Mouse (Mus musculus) liver, postnatal 0 days (tissue): ENCODE data around the gene Qrich2. TPM values are rescaled to one million over a fixed set of nuclear protein-coding genes. Genes with fewer than 3 reads are reported as not detected.
A peak's percentile ranks its signal among the peaks of the same experiment; 100 is the strongest.

Source experiments
- ATAC-seq: fragments of 200-750 bp; cut with Nextera tagmentation; 2 replicates; pipeline ENCODE4 v1.8.0; 2017; ENCODE audit warnings: mild to moderate bottlenecking, moderate library complexity
- DNase-seq: peaks from one replicate; pipeline ENCODE4 v3.0.0-alpha.2; 2016
- H3K27ac ChIP-seq: fragments of 300-500 bp; sonication (generic); 2 replicates; pipeline ENCODE4 v1.5.1; 2014; ENCODE audit warnings: antibody characterized with exemption, moderate library complexity, mild to moderate bottlenecking, low read depth
- H3K27me3 ChIP-seq: fragments of 300-500 bp; sonication (generic); 2 replicates; pipeline ENCODE4 v1.6.1; 2014; ENCODE audit warnings: low read length, control low read depth, mixed read lengths; ENCODE audit not compliant: insufficient read depth
- H3K36me3 ChIP-seq: fragments of 300-500 bp; sonication (generic); replicated peaks from 2 replicates; pipeline ENCODE4 v1.6.1; 2014; ENCODE audit warnings: mild to moderate bottlenecking, control low read depth, low read length, moderate library complexity, mixed read lengths; ENCODE audit not compliant: insufficient read depth
- H3K4me1 ChIP-seq: fragments of 300-500 bp; sonication (generic); 2 replicates; pipeline ENCODE4 v1.6.1; 2014; ENCODE audit warnings: antibody characterized with exemption, mild to moderate bottlenecking, control low read depth; ENCODE audit not compliant: insufficient read depth
- H3K4me2 ChIP-seq: fragments of 300-500 bp; sonication (generic); 2 replicates; pipeline ENCODE4 v1.6.1; 2014; ENCODE audit warnings: low read depth, mild to moderate bottlenecking, low read length, moderate library complexity, mixed read lengths
- H3K4me3 ChIP-seq: fragments of 300-500 bp; sonication (generic); 2 replicates; pipeline ENCODE4 v1.5.1; 2014; ENCODE audit warnings: low read depth, low read length
- H3K9ac ChIP-seq: fragments of 300-500 bp; sonication (generic); replicated peaks from 2 replicates; pipeline ENCODE4 v1.6.1; 2014; ENCODE audit warnings: mild to moderate bottlenecking, moderate library complexity
- H3K9me3 ChIP-seq: fragments of 300-500 bp; sonication (generic); 2 replicates; pipeline ENCODE4 v1.6.1; 2016; ENCODE audit warnings: mild to moderate bottlenecking, control low read depth, low read length, mixed read lengths
- CTCF ChIP-seq: sonication (generic); IDR thresholded peaks from 2 replicates; pipeline ENCODE4 v1.5.1; 2016; ENCODE audit warnings: antibody characterized with exemption, low read depth
- EP300 ChIP-seq: IDR thresholded peaks from 2 replicates; pipeline ENCODE4 v1.6.1; 2016; ENCODE audit warnings: antibody characterized with exemption, low read depth, mild to moderate bottlenecking
- WGBS: fragments of 180-500 bp; shearing (Covaris S2); extraction: QIAGEN DNeasy Blood & Tissue Kit; methylation state at CpG from one replicate; pipeline ENCODE4 v1.1.7; 2014; ENCODE audit not compliant: insufficient replicate concordance; 5-methylcytosine and 5-hydroxymethylcytosine counted together
- polyA plus RNA-seq: library from polyadenylated mRNA; unstranded; fragments of >200 nt; fragmentation: Nextera tagmentation; extraction: Ambion mirVana; gene quantifications from 2 replicates; pipeline ENCODE4 v1.2.1, GENCODE M21; 2015

The Qrich2 gene
- polyA plus RNA-seq, 1 experiment from 2014 or later, result not detected

DNA sequence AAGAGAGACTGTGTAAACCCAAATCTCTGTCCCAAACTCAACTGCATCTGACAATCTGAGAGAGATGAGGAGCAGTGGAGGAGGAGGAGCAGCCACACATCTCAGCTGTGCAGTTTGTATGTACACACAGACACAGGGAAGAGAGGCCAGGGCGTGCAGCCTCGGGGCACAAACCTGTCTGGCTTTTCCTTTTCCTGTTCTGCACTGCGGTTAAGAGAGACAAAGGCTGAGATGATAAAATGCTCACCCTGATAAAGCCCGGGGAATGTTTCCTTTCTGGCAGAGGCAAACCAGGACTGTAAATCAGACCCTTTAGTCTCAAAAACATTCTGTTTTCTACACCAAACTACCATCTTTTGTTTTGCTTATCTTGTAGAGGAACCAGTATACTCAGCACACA, 65.5 kb downstream of the Qrich2 start:
- Histone ChIP-seq H3K4me3 (no peak overlapping the region), H3K27ac (0 out of 2 replicates have a peak overlapping the region, but pooled peaks have one; percentile 5), H3K4me1 (no peaks in the 10 kb centered on the region), H3K9ac (no peak overlapping the region), H3K4me2 (no peak overlapping the region), H3K9me3 (no peaks in the 10 kb centered on the region), H3K36me3 (peaks cover 8% of the 10 kb centered on the region), H3K27me3 (no peaks in the 10 kb centered on the region)
- 13% methylated on average over 4 of the region's 4 CpGs for WGBS
- no peak for TF ChIP-seq CTCF
- TF ChIP-seq EP300, result no peak
- no peak for ATAC-seq
- DNase-seq, result no peak

DNA sequence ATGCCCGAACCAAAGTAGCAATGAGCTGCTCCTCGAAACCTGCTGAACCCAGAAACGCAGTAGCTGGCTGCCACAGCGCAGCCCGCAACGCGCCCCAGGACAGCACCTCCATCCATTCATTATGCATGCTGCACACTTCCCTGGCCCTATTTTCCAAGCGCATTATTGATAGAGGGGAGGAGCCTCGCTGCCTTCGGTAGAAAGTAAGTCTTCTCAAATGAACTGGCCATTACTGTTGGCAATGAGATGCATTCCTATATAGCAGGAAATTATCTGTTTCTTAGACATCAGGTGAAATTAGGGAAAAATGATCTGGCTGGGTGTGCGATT, 67.7 kb downstream of the Qrich2 start:
- DNase-seq (no peak), ATAC-seq (no peak)
- Histone ChIP-seq H3K9me3 (no peaks in the 10 kb centered on the region), H3K27me3 (no peaks in the 10 kb centered on the region), H3K4me3 (no peak overlapping the region), H3K36me3 (peaks cover 19% of the 10 kb centered on the region), H3K4me2 (no peak overlapping the region), H3K9ac (no peak overlapping the region), H3K4me1 (no peaks in the 10 kb centered on the region), H3K27ac (no peak overlapping the region)
- TF ChIP-seq CTCF, result no peak
- no peak for TF ChIP-seq EP300
- 88% methylated on average over 11 of the region's 11 CpGs for WGBS

DNA sequence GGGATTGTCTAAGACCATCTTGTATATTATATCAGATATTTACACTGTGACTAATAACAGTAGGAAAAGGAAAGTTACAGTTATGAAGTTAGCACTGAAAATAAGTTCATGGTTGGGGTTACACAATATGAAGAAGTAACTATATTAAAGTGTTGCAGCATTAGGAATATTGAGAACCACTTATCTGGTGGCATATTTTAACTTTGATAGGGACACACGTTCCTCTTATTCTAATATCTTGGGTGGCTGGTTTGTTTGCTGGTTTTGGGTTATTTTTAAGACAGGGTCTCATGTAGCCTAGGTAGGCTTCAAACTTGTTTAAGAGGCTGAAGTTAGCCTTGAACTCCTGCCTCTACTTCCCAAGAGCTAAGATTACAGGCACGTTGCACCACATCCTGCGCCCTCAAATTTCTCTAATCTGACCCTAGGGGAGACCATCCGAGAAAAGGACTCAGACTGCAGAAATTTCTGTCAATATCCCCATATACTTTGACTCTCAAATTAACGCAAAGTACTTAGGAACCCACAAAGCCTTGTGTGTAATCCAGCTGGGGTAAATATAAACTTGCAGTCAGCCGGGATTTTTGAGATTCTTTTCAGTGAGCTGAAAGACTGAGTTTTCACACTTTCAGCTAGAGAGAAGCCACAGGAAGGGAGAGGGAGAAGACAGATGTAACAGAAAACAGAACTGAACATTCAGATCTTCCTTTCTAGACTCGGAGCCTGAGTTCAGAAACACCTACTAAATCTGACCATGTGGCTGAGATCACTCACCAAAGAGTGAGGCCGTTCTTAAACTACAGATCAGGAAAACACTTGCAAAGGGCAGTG, 68.3 kb downstream of the Qrich2 start:
- Histone ChIP-seq H3K4me1 (no peaks in the 10 kb centered on the region), H3K36me3 (peaks cover 19% of the 10 kb centered on the region), H3K27ac (no peak overlapping the region), H3K9me3 (no peaks in the 10 kb centered on the region), H3K4me3 (no peak overlapping the region), H3K27me3 (no peaks in the 10 kb centered on the region), H3K4me2 (no peak overlapping the region), H3K9ac (no peak overlapping the region)
- TF ChIP-seq CTCF, result no peak
- TF ChIP-seq EP300, result no peak
- DNase-seq (no peak), ATAC-seq (no peak)
- 48% methylated on average over 8 of the region's 8 CpGs for WGBS

DNA sequence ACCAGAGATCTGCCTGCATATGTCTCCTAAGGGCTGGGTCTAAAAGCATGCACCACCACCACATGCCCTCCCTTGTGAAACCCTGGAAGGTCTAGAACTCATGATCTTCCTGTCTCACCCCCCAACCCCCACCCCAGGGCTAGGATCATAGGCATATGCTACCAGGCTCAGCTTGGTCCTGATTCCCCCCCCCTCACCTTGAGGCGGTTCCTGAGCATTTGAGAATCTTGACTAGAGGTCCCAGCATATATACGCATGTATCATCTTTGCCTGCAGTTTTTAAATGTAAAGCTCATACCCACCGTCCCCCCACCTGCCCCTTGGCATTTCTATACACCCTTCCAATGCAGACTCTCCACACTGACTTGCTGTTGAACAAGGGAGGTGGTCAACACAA, 69.1 kb downstream of the Qrich2 start:
- Histone ChIP-seq H3K36me3 (peaks cover 19% of the 10 kb centered on the region), H3K4me1 (no peaks in the 10 kb centered on the region), H3K9me3 (no peaks in the 10 kb centered on the region), H3K4me3 (no peak overlapping the region), H3K27me3 (no peaks in the 10 kb centered on the region), H3K4me2 (no peak overlapping the region), H3K27ac (no peak overlapping the region), H3K9ac (no peak overlapping the region)
- WGBS, result 90% methylated on average over 3 of the region's 3 CpGs
- no peak for ATAC-seq
- DNase-seq, result no peak
- TF ChIP-seq EP300, result no peak
- TF ChIP-seq CTCF, result no peak

DNA sequence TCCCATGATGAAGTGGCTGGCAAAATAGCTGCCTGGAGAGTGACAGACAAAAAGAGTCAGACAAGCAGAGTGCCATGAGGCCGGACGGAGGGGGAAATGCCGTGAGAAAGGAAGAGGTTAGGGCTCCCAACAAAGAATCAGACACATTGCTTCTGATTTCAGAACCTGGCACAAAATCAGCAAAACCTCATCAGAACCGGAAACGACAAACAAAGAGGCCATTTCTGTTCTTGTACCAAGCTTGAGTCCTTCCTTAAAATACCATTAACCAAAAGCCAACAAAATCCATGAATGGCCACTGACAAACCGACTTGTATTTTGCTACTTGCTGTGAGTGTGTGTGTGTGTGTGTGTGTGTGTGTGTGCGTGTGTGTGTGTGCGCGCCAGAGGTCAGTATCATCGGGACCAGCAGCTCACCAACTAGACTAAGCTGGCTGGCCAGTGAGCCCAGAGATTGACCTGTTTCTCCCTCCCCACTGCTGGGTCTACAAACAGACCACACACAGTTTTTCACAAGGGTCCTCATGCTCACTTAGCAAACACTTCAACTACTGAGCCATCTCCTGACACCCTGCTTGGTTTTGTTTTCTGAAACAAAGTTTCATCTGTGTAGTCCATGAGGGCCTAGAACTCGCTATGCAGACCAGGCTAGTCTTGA, 69.6 kb downstream of the Qrich2 start:
- Histone ChIP-seq H3K4me1 (no peaks in the 10 kb centered on the region), H3K27me3 (no peaks in the 10 kb centered on the region), H3K9ac (no peak overlapping the region), H3K27ac (no peak overlapping the region), H3K4me3 (no peak overlapping the region), H3K4me2 (no peak overlapping the region), H3K36me3 (peaks cover 19% of the 10 kb centered on the region), H3K9me3 (no peaks in the 10 kb centered on the region)
- 85% methylated on average over 11 of the region's 11 CpGs for WGBS
- DNase-seq (no peak), ATAC-seq (no peak)
- TF ChIP-seq EP300, result no peak
- no peak for TF ChIP-seq CTCF

DNA sequence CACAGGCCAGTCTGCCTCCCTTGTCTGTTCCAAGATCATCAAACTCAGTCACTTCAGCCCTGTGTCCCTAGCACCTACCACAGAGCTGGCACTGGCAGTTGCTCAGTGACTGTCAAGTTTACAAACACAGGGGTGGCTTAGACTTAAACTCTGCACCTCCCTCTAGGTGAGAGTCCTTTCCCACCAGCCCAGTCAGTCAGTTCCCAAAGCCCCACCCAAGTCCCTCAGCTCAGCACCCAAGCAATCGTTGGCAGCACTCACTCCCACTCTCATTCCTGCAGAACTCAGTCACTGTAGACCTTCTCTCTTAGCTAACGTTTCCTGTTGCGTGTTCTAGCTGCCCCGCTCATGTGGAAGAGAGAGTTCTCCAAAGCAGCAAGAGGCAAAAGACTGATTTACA, 71.3 kb downstream of the Qrich2 start:
- H3K27ac ChIP-seq, result peak overlapping the region; percentile 71
- peaks cover 19% of the 10 kb centered on the region for H3K36me3 ChIP-seq
- H3K4me3 ChIP-seq, result no peak overlapping the region
- 69% methylated on average over 4 of the region's 4 CpGs for WGBS
- H3K27me3 ChIP-seq, result no peaks in the 10 kb centered on the region
- H3K4me1 ChIP-seq, result no peaks in the 10 kb centered on the region
- H3K9ac ChIP-seq, result peak overlapping the region; percentile 26; the same call in 1 of the 2 replicates
- peak; percentile 72 for ATAC-seq
- DNase-seq, result no peak
- H3K4me2 ChIP-seq, result peak overlapping the region; percentile 44
- H3K9me3 ChIP-seq, result no peaks in the 10 kb centered on the region
- TF ChIP-seq CTCF, result no peak
- no peak for TF ChIP-seq EP300

Other genes starting within 250 kb of the Qrich2 start
- 0.06 and 0.07 TPM in 2 replicates for gene Evpl, start 228.2 kb downstream of the Qrich2 start, polyA plus RNA-seq
- gene Srp68, start 192.0 kb downstream of the Qrich2 start, polyA plus RNA-seq, result 20.9 and 23.8 TPM in 2 replicates
- not detected in 2 replicates for gene Galr2, start 185.3 kb downstream of the Qrich2 start, polyA plus RNA-seq
- gene Exoc7, start 159.0 kb downstream of the Qrich2 start, polyA plus RNA-seq, result 18.1 and 18.4 TPM in 2 replicates
- gene Foxj1, start 130.8 kb downstream of the Qrich2 start, polyA plus RNA-seq, result 0.07 and 0.14 TPM in 2 replicates
- gene Rnf157, start 53.2 kb downstream of the Qrich2 start, polyA plus RNA-seq, result 1.5 and 2.2 TPM in 2 replicates
- gene Ubald2, start 32.1 kb downstream of the Qrich2 start, polyA plus RNA-seq, result 29.2 and 29.8 TPM in 2 replicates
- gene Prpsap1, start 28.0 kb upstream of the Qrich2 start, polyA plus RNA-seq, result 64.4 and 67.4 TPM in 2 replicates
- gene Sphk1, start 64.7 kb upstream of the Qrich2 start, polyA plus RNA-seq, result 15.5 and 17.4 TPM in 2 replicates
- gene Ube2o, start 115.2 kb upstream of the Qrich2 start, polyA plus RNA-seq, result 15.2 and 16.3 TPM in 2 replicates
- gene Aanat, start 120.2 kb upstream of the Qrich2 start, polyA plus RNA-seq, result not detected in 2 replicates
- 4.9 and 6.2 TPM in 2 replicates for gene Rhbdf2, start 160.8 kb upstream of the Qrich2 start, polyA plus RNA-seq
- gene Prcd, start 187.3 kb upstream of the Qrich2 start, polyA plus RNA-seq, result 0.32 TPM in 1 of 2 replicates, not detected in the other
- 3.6 and 3.7 TPM in 2 replicates for gene Cygb, start 188.1 kb upstream of the Qrich2 start, polyA plus RNA-seq